Mouse (Mus musculus) lung, adult 2 months (tissue): ENCODE measurements around the gene Ankle2.

Source experiments
- CTCF ChIP-seq: fragments of 200-500 bp; IDR thresholded peaks from 2 replicates; pipeline ENCODE4 v1.5.1; 2011; ENCODE audit warnings: mild to moderate bottlenecking, low read length, control low read depth; ENCODE audit not compliant: insufficient read depth
- POLR2A ChIP-seq: fragments of 200-500 bp; IDR thresholded peaks from 2 replicates; pipeline ENCODE4 v1.6.1; 2011; ENCODE audit warnings: low read depth, mild to moderate bottlenecking, control low read depth, low read length, borderline replicate concordance; ENCODE audit errors: extremely low read depth

- TF ChIP-seq POLR2A, result no peak
- no peak for TF ChIP-seq CTCF
These were observed 55.8 kb downstream of the Ankle2 start for GRCm38 (mm10) chr5:110286446-110287083.
